Mouse (Mus musculus) intestine, embryonic 16.5 days (tissue): ENCODE measurements around the gene Mov10l1. TPM values are rescaled to one million over a fixed set of nuclear protein-coding genes. Genes with fewer than 3 reads are reported as not detected.

Source experiments
- ATAC-seq: fragments of 200-750 bp; cut with Nextera tagmentation; 2 replicates; pipeline ENCODE4 v1.8.0; 2017; ENCODE audit warnings: moderate TSS enrichment, moderate library complexity
- H3K27ac ChIP-seq: fragments of 300-500 bp; sonication (generic); 2 replicates; pipeline ENCODE4 v1.5.1; 2014; ENCODE audit warnings: mild to moderate bottlenecking, low read length
- H3K27me3 ChIP-seq: fragments of 300-500 bp; sonication (generic); replicated peaks from 2 replicates; pipeline ENCODE4 v1.6.1; 2014; ENCODE audit warnings: low read length, control low read depth, mixed read lengths; ENCODE audit not compliant: control insufficient read depth, insufficient read depth
- H3K36me3 ChIP-seq: fragments of 300-500 bp; sonication (generic); 2 replicates; pipeline ENCODE4 v1.6.1; 2014; ENCODE audit warnings: low read length, control low read depth; ENCODE audit not compliant: control insufficient read depth, insufficient read depth
- H3K4me1 ChIP-seq: fragments of 300-500 bp; sonication (generic); 2 replicates; pipeline ENCODE4 v1.6.1; 2014; ENCODE audit warnings: low read length, control low read depth, mixed read lengths; ENCODE audit not compliant: control insufficient read depth, insufficient read depth
- H3K4me2 ChIP-seq: fragments of 300-500 bp; sonication (generic); 2 replicates; pipeline ENCODE4 v1.6.1; 2014; ENCODE audit warnings: low read depth, low read length, control low read depth
- H3K4me3 ChIP-seq: fragments of 300-500 bp; sonication (generic); 2 replicates; pipeline ENCODE4 v1.5.1; 2014; ENCODE audit warnings: mild to moderate bottlenecking, low read length
- H3K9ac ChIP-seq: fragments of 300-500 bp; sonication (generic); 2 replicates; pipeline ENCODE4 v1.6.1; 2014; ENCODE audit warnings: low read depth, low read length
- H3K9me3 ChIP-seq: fragments of 300-500 bp; sonication (generic); 2 replicates; pipeline ENCODE4 v1.6.1; 2016; ENCODE audit warnings: low read length, control low read depth; ENCODE audit not compliant: control insufficient read depth
- WGBS: fragments of 180-500 bp; shearing (Covaris S2); extraction: QIAGEN DNeasy Blood & Tissue Kit; methylation state at CpG from one replicate; pipeline ENCODE4 v1.1.7; 2014; 5-methylcytosine and 5-hydroxymethylcytosine counted together
- polyA plus RNA-seq: library from polyadenylated mRNA; unstranded; fragments of >200 nt; fragmentation: Nextera tagmentation; extraction: Ambion mirVana; gene quantifications from 2 replicates; pipeline ENCODE4 v1.2.1, GENCODE M21; 2015

Mov10l1 gene
- polyA plus RNA-seq, 1 experiment from 2014 or later, result not detected

GRCm38 (mm10) chr15:89000367-89000766 lies 17.7 kb downstream of the Mov10l1 start:
- no peaks in the 10 kb centered on the region for H3K36me3 ChIP-seq
- 61% methylated on average over 2 of the region's 2 CpGs for WGBS
- ATAC-seq, result no peak
- H3K4me2 ChIP-seq, result no peak overlapping the region
- no peak overlapping the region for H3K4me3 ChIP-seq
- no peaks in the 10 kb centered on the region for H3K9me3 ChIP-seq
- no peaks in the 10 kb centered on the region for H3K4me1 ChIP-seq
- H3K27me3 ChIP-seq, result no peaks in the 10 kb centered on the region
- H3K9ac ChIP-seq, result no peak overlapping the region
- no peak overlapping the region for H3K27ac ChIP-seq

GRCm38 (mm10) chr15:89001245-89001644 lies 18.5 kb downstream of the Mov10l1 start:
- Histone ChIP-seq H3K4me1 (no peaks in the 10 kb centered on the region), H3K36me3 (no peaks in the 10 kb centered on the region), H3K9ac (no peak overlapping the region), H3K9me3 (no peaks in the 10 kb centered on the region), H3K27ac (no peak overlapping the region), H3K4me2 (no peak overlapping the region), H3K27me3 (no peaks in the 10 kb centered on the region), H3K4me3 (no peak overlapping the region)
- ATAC-seq, result no peak
- 72% methylated on average over 3 of the region's 3 CpGs for WGBS

GRCm38 (mm10) chr15:89007002-89007401 lies 24.3 kb downstream of the Mov10l1 start:
- H3K4me2 ChIP-seq, result no peak overlapping the region
- H3K27me3 ChIP-seq, result no peaks in the 10 kb centered on the region
- H3K36me3 ChIP-seq, result no peaks in the 10 kb centered on the region
- no peaks in the 10 kb centered on the region for H3K9me3 ChIP-seq
- ATAC-seq, result no peak
- no peak overlapping the region for H3K4me3 ChIP-seq
- H3K27ac ChIP-seq, result no peak overlapping the region
- WGBS, result 84% methylated on average over 7 of the region's 7 CpGs
- no peaks in the 10 kb centered on the region for H3K4me1 ChIP-seq
- H3K9ac ChIP-seq, result no peak overlapping the region

GRCm38 (mm10) chr15:89007781-89008180 lies 25.1 kb downstream of the Mov10l1 start:
- WGBS, result 84% methylated on average over 5 of the region's 5 CpGs

DNA sequence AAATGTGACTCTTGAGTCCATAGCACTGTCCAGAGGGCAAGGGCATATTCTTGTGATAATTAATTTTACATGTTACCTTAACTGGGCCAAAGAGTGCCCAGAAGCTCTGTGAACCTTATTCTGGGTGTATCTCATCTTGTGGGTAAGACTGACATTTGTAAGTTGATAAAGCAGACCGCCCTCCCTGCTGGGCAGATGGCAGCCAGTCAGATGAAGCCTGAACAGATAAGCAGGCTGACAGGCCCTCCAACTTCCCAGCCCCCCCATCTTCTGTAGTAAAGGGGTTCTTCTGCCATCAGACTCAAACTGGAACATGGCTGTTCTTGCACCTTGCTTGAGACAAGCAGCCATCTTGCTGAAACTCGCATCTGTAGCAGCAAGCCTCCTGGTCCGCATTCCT lies 34.0 kb downstream of the Mov10l1 start:
- no peak overlapping the region for H3K4me2 ChIP-seq
- H3K9ac ChIP-seq, result no peak overlapping the region
- H3K4me3 ChIP-seq, result no peak overlapping the region
- H3K27ac ChIP-seq, result no peak overlapping the region
- no peaks in the 10 kb centered on the region for H3K4me1 ChIP-seq
- no peaks in the 10 kb centered on the region for H3K27me3 ChIP-seq
- H3K9me3 ChIP-seq, result no peaks in the 10 kb centered on the region
- WGBS, result 86% methylated on average over 3 of the region's 3 CpGs
- no peaks in the 10 kb centered on the region for H3K36me3 ChIP-seq
- no peak for ATAC-seq

More at GRCm38 (mm10) chr15:89007781-89008180, 25.1 kb downstream of the Mov10l1 start:
- H3K9ac ChIP-seq, result no peak overlapping the region
- no peaks in the 10 kb centered on the region for H3K4me1 ChIP-seq
- H3K9me3 ChIP-seq, result no peaks in the 10 kb centered on the region
- no peaks in the 10 kb centered on the region for H3K27me3 ChIP-seq
- H3K4me3 ChIP-seq, result no peak overlapping the region
- ATAC-seq, result no peak
- H3K36me3 ChIP-seq, result no peaks in the 10 kb centered on the region
- no peak overlapping the region for H3K27ac ChIP-seq
- no peak overlapping the region for H3K4me2 ChIP-seq

DNA sequence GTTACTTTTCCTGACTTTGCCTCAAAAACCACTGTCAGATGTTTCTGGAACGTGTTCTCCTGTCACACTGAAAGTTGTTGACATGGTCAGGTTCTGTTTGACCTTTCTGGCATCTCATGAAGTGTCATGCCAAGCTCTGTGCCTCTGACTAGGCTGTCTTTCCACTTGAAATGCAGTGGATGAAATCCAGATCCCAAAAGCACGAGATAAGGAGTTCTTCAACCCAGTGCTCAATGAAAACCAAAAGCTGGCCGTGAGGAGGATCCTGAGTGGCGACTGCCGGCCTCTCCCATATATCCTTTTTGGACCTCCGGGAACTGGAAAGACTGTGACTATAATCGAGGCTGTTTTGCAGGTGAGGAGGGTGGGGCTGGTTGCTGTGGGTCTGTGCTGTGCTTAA lies 37.4 kb downstream of the Mov10l1 start:
- H3K4me1 ChIP-seq, result no peaks in the 10 kb centered on the region
- H3K27me3 ChIP-seq, result no peaks in the 10 kb centered on the region
- no peaks in the 10 kb centered on the region for H3K9me3 ChIP-seq
- no peak overlapping the region for H3K4me2 ChIP-seq
- ATAC-seq, result no peak
- 51% methylated on average over 7 of the region's 7 CpGs for WGBS
- H3K9ac ChIP-seq, result no peak overlapping the region
- no peaks in the 10 kb centered on the region for H3K36me3 ChIP-seq
- H3K27ac ChIP-seq, result no peak overlapping the region
- no peak overlapping the region for H3K4me3 ChIP-seq

DNA sequence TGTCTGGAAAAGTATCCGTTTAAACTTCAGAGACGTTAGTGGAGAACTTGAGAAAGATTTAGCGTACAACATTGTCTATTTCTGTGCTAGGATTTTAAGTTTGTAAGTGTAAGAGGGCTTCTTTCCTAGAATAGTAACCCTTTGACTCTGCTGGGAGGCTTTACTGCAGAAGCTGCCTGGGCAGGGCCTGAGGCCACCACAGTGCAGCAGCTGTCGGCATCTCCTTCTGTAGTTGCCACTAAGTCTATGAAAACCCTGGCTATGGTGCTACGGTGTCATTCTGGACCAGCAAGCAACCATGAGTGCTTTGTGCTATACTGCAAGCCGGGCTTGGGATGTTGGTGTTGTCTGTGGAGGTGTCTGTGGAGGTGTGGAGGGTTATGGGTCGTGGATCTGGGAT lies 37.8 kb downstream of the Mov10l1 start:
- no peak for ATAC-seq
- 69% methylated on average over 7 of the region's 7 CpGs for WGBS

DNA sequence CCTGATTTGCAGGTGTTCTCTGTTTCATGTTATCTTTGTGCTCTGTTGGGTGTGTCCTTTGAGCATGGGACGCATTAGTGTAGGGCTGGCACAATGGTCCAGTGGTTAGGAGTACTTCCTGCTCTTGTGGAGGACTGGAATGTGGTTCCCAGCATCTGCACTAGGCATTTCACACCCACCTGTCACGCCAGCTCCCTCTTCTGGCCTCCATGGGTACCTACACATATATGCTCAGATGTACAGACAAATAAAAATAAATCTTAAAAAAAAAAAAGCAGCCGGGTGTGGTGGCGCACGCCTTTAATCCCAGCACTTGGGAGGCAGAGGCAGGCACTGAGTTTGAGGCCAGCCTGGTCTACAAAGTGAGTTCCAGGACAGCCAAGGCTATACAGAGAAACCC lies 61.7 kb downstream of the Mov10l1 start:
- 76% methylated on average over 5 of the region's 5 CpGs for WGBS
- Histone ChIP-seq H3K36me3 (no peaks in the 10 kb centered on the region), H3K27me3 (no peaks in the 10 kb centered on the region), H3K4me3 (no peak overlapping the region), H3K9me3 (no peaks in the 10 kb centered on the region), H3K27ac (no peak overlapping the region), H3K9ac (no peak overlapping the region), H3K4me1 (no peaks in the 10 kb centered on the region), H3K4me2 (no peak overlapping the region)
- no peak for ATAC-seq

More for the DNA sequence above, 37.8 kb downstream of the Mov10l1 start:
- no peaks in the 10 kb centered on the region for H3K27me3 ChIP-seq
- H3K4me3 ChIP-seq, result no peak overlapping the region
- H3K36me3 ChIP-seq, result no peaks in the 10 kb centered on the region
- no peaks in the 10 kb centered on the region for H3K9me3 ChIP-seq
- no peak overlapping the region for H3K27ac ChIP-seq
- H3K4me1 ChIP-seq, result no peaks in the 10 kb centered on the region
- no peak overlapping the region for H3K9ac ChIP-seq
- H3K4me2 ChIP-seq, result no peak overlapping the region

DNA sequence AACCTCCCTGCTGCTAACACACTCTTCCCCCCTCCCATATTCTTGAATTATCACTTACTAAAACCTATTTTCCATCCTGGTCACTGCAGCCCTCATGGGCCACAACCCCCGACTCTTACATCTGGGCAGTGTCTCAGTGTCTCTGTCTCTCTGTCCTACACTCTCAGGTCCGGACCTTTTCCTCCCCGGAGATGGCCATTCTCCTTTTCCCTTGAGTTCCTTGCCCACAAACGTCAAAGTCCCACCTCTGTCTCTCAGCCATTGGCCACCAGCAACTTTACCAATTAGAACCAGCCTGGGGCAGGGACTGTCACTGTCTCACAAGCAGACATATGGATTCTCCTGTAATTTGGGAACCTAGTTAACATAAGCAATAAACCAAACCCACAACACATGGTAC lies 63.6 kb downstream of the Mov10l1 start:
- no peaks in the 10 kb centered on the region for H3K27me3 ChIP-seq
- no peaks in the 10 kb centered on the region for H3K36me3 ChIP-seq
- no peak for ATAC-seq
- H3K27ac ChIP-seq, result no peak overlapping the region
- no peak overlapping the region for H3K4me3 ChIP-seq
- no peak overlapping the region for H3K4me2 ChIP-seq
- no peaks in the 10 kb centered on the region for H3K9me3 ChIP-seq
- WGBS, result 75% methylated on average over 4 of the region's 4 CpGs
- H3K9ac ChIP-seq, result no peak overlapping the region
- H3K4me1 ChIP-seq, result no peaks in the 10 kb centered on the region

DNA sequence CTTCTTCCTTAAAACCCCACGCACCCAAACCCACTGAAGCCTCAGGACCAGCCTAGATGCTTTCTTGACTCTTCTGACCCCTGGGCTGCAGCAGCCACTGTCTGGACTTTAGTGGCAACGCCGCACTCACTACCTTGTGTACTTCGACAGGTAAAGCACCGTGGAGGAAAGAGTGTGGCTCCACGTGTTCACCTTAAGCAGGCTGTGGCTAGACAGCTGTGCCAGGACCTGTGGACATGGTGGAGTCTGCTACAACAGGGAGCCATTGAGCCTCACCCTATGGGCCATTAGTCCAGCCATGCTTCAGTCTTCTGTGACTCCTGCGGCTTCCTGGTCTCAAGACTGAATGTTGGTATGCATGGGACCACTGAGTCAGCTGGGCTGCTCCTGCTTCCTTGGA lies 72.0 kb downstream of the Mov10l1 start:
- Histone ChIP-seq H3K4me2 (no peak overlapping the region), H3K36me3 (no peaks in the 10 kb centered on the region), H3K9ac (no peak overlapping the region), H3K27ac (no peak overlapping the region), H3K4me3 (no peak overlapping the region), H3K27me3 (peaks cover 25% of the 10 kb centered on the region), H3K4me1 (no peaks in the 10 kb centered on the region), H3K9me3 (no peaks in the 10 kb centered on the region)
- WGBS, result 82% methylated on average over 7 of the region's 7 CpGs
- ATAC-seq, result no peak
